Mouse (Mus musculus) E14TG2a.4 (cell line): ENCODE results near the gene Iqsec3.

Source experiments
- H3K27me3 ChIP-seq: 2 replicates; pipeline ENCODE4 v1.6.1; 2014; ENCODE audit warnings: low read length, control low read depth; ENCODE audit not compliant: insufficient read depth
- H3K36me3 ChIP-seq: 2 replicates; pipeline ENCODE4 v1.6.1; 2014; ENCODE audit warnings: low read length, control low read depth; ENCODE audit not compliant: insufficient read depth
- H3K4me1 ChIP-seq: replicated peaks from 2 replicates; pipeline ENCODE4 v1.6.1; 2014; ENCODE audit warnings: low read depth, low read length, control low read depth
- H3K4me3 ChIP-seq: replicated peaks from 2 replicates; pipeline ENCODE4 v1.5.1; 2014; ENCODE audit warnings: mild to moderate bottlenecking, low read length
- H3K9me3 ChIP-seq: 2 replicates; pipeline ENCODE4 v1.6.1; 2014; ENCODE audit warnings: low read length, control low read depth
- CTCF ChIP-seq: conservative IDR thresholded peaks from 2 replicates; pipeline ENCODE4 v1.5.1; 2014; ENCODE audit warnings: low read length
- NANOG ChIP-seq: IDR thresholded peaks from 2 replicates; pipeline ENCODE4 v1.6.1; 2014; ENCODE audit warnings: borderline replicate concordance, low read length, mixed read lengths
- POU5F1 ChIP-seq: IDR thresholded peaks from 2 replicates; pipeline ENCODE4 v1.6.1; 2014; ENCODE audit warnings: low read length, borderline replicate concordance

Gene Iqsec3

DNA sequence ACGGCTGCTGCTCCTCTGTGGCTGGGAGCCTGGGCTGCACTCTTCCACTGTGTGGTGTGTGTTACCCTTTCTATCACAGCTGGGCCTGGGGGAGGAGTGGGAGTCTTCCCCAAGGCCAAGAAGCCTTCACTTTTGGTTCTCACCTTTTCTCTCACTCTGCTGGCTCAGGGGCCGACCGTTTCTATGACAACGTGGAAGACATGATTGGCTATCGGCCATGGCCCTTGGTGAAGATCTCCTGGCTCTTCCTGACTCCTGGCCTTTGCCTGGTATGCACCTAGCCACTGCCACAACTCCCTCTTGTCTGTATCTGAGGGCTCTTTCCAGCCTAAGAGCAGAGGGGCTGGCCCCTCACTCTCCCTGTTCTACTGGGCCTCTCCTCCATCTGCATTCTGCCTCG lies 110.4 kb downstream of the Iqsec3 start:
- peaks cover 26% of the 10 kb centered on the region for H3K4me1 ChIP-seq
- peaks cover 15% of the 10 kb centered on the region; the same call in 1 of the 2 replicates for H3K27me3 ChIP-seq
- TF ChIP-seq CTCF, result no peak
- no peak for TF ChIP-seq POU5F1
- no peak for TF ChIP-seq NANOG

DNA sequence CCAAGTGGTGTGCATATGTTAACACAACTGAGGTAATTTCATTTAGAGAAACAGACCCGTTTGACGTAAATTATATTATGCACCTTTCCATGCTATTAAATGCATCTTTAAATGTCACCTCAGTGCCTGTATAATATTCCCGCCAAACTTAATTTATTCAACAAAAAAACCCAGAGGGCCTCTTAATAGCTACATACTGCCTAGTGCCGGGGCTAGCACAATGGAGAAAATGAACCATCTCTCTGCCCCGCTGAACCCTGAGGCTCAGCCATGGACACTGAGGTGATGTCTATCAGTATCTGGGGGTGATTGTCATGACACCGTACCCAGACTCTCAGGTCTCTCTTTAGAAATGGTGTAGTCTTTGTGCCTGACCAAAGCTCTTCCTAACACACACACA lies 116.2 kb downstream of the Iqsec3 start:
- Histone ChIP-seq H3K4me1 (no peaks in the 10 kb centered on the region), H3K4me3 (no peak overlapping the region), H3K9me3 (no peaks in the 10 kb centered on the region), H3K36me3 (no peaks in the 10 kb centered on the region), H3K27me3 (peaks cover 33% of the 10 kb centered on the region)
- TF ChIP-seq POU5F1 (no peak), CTCF (no peak), NANOG (no peak)

More for the DNA sequence above, 110.4 kb downstream of the Iqsec3 start:
- no peak overlapping the region for H3K4me3 ChIP-seq
- H3K36me3 ChIP-seq, result no peaks in the 10 kb centered on the region
- H3K9me3 ChIP-seq, result no peaks in the 10 kb centered on the region

- Histone ChIP-seq H3K36me3 (no peaks in the 10 kb centered on the region), H3K4me1 (no peaks in the 10 kb centered on the region)
Measured at GRCm38 (mm10) chr6:121356041-121356440, 117.4 kb downstream of the Iqsec3 start.

GRCm38 (mm10) chr6:121352276-121352675 lies 121.2 kb downstream of the Iqsec3 start:
- no peak for TF ChIP-seq POU5F1
- TF ChIP-seq CTCF, result no peak
- TF ChIP-seq NANOG, result no peak
- no peak overlapping the region for H3K4me3 ChIP-seq
- H3K36me3 ChIP-seq, result no peaks in the 10 kb centered on the region
- no peaks in the 10 kb centered on the region for H3K9me3 ChIP-seq
- no peaks in the 10 kb centered on the region for H3K4me1 ChIP-seq
- peaks cover 39% of the 10 kb centered on the region for H3K27me3 ChIP-seq

More at GRCm38 (mm10) chr6:121356041-121356440, 117.4 kb downstream of the Iqsec3 start:
- TF ChIP-seq CTCF (no peak), NANOG (no peak), POU5F1 (no peak)
- no peaks in the 10 kb centered on the region for H3K9me3 ChIP-seq
- no peak overlapping the region for H3K4me3 ChIP-seq
- peaks cover 37% of the 10 kb centered on the region for H3K27me3 ChIP-seq

- Histone ChIP-seq H3K36me3 (no peaks in the 10 kb centered on the region), H3K27me3 (peaks cover 27% of the 10 kb centered on the region), H3K9me3 (no peaks in the 10 kb centered on the region), H3K4me3 (no peak overlapping the region), H3K4me1 (peaks cover 19% of the 10 kb centered on the region; the same call in 1 of the 2 replicates)
- TF ChIP-seq NANOG (no peak), POU5F1 (no peak), CTCF (no peak)
Measured at GRCm38 (mm10) chr6:121346428-121346827, 127.0 kb downstream of the Iqsec3 start.

DNA sequence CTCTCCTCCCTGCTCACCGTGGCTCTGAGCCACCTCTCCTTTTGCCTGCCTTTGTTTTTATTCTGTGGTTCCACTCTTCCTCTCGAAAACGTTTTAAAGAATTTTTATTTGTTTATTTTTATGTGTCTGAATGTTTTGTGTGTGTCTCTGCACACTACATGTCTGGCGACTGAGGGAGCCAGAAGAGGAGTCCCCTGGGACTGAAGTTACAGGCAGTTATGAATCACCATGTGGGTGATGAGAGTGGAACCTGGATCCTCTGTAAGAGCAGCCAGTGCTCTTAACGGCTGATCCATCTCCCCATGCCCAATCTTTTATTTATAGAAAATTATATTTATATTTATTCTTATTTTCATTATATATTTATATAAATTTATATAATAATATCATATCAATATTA lies 129.1 kb downstream of the Iqsec3 start:
- no peak for TF ChIP-seq CTCF
- TF ChIP-seq NANOG, result no peak
- TF ChIP-seq POU5F1, result no peak
- Histone ChIP-seq H3K9me3 (no peaks in the 10 kb centered on the region), H3K4me3 (no peak overlapping the region), H3K27me3 (peaks cover 35% of the 10 kb centered on the region), H3K36me3 (no peaks in the 10 kb centered on the region), H3K4me1 (peaks cover 19% of the 10 kb centered on the region; the same call in 1 of the 2 replicates)

GRCm38 (mm10) chr6:121343771-121344123 lies 129.7 kb downstream of the Iqsec3 start:
- peaks cover 31% of the 10 kb centered on the region for H3K27me3 ChIP-seq
- H3K4me3 ChIP-seq, result no peak overlapping the region
- H3K9me3 ChIP-seq, result no peaks in the 10 kb centered on the region
- no peaks in the 10 kb centered on the region for H3K36me3 ChIP-seq
- TF ChIP-seq CTCF (no peak), POU5F1 (no peak), NANOG (no peak)
- peaks cover 22% of the 10 kb centered on the region; the same call in 1 of the 2 replicates for H3K4me1 ChIP-seq

- Histone ChIP-seq H3K36me3 (no peaks in the 10 kb centered on the region), H3K27me3 (peaks cover 31% of the 10 kb centered on the region), H3K4me1 (peaks cover 27% of the 10 kb centered on the region), H3K4me3 (no peak within 1 kb of the TSS), H3K9me3 (no peaks in the 10 kb centered on the region)
- TF ChIP-seq POU5F1 (no peak), CTCF (no peak), NANOG (no peak)
Measured at GRCm38 (mm10) chr6:121343026-121343770, 130.3 kb downstream of the Iqsec3 start, which contains the start of gene Slc6a12. Slc6a12 (plus strand) TSS chr6:121343076.

GRCm38 (mm10) chr6:121341650-121342049 lies 131.8 kb downstream of the Iqsec3 start:
- H3K36me3 ChIP-seq, result no peaks in the 10 kb centered on the region
- peaks cover 29% of the 10 kb centered on the region for H3K27me3 ChIP-seq
- TF ChIP-seq CTCF (no peak), POU5F1 (no peak), NANOG (no peak)
- no peaks in the 10 kb centered on the region for H3K9me3 ChIP-seq
- no peak overlapping the region for H3K4me3 ChIP-seq
- H3K4me1 ChIP-seq, result peaks cover 27% of the 10 kb centered on the region
